Mouse (Mus musculus) limb, embryonic 10.5 days (tissue): Measurements from ENCODE around the gene Med29. TPM values are rescaled to one million over a fixed set of nuclear protein-coding genes. Genes with fewer than 3 reads are reported as not detected.

ENCODE experiments used
- DNase-seq: peaks from one replicate; pipeline ENCODE4 v3.0.0-alpha.2; 2017; ENCODE audit warnings: low spot score
- H3K27ac ChIP-seq: fragments of 300-500 bp; sonication (generic); 2 replicates; pipeline ENCODE4 v1.5.1; 2016; ENCODE audit warnings: mild to moderate bottlenecking
- H3K27me3 ChIP-seq: fragments of 300-500 bp; sonication (generic); 2 replicates; pipeline ENCODE4 v1.6.1; 2016; ENCODE audit warnings: low read depth, mild to moderate bottlenecking; ENCODE audit not compliant: poor library complexity, severe bottlenecking
- H3K36me3 ChIP-seq: fragments of 300-500 bp; sonication (generic); 2 replicates; pipeline ENCODE4 v1.6.1; 2016; ENCODE audit warnings: mild to moderate bottlenecking, moderate library complexity
- H3K4me1 ChIP-seq: fragments of 300-500 bp; sonication (generic); 2 replicates; pipeline ENCODE4 v1.6.1; 2016
- H3K4me3 ChIP-seq: fragments of 300-500 bp; sonication (generic); 2 replicates; pipeline ENCODE4 v1.5.1; 2016; ENCODE audit warnings: mild to moderate bottlenecking, moderate library complexity
- H3K9me3 ChIP-seq: fragments of 300-500 bp; sonication (generic); replicated peaks from 2 replicates; pipeline ENCODE4 v1.6.1; 2016; ENCODE audit warnings: mild to moderate bottlenecking
- WGBS: fragments of 180-500 bp; shearing (Covaris S2); methylation state at CpG from one replicate; pipeline ENCODE4 v1.1.7; 2016; 5-methylcytosine and 5-hydroxymethylcytosine counted together
- polyA plus RNA-seq: library from polyadenylated mRNA; unstranded; fragments of >200 nt; fragmentation: Nextera tagmentation; extraction: Ambion mirVana; gene quantifications from 2 replicates; pipeline ENCODE4 v1.2.1, GENCODE M21; 2016

Med29 gene
- polyA plus RNA-seq, 1 experiment from 2014 or later, result 65.1 TPM

GRCm38 (mm10) chr7:28368276-28368920 lies 24.1 kb downstream of the Med29 start:
- Histone ChIP-seq H3K27ac (no peak overlapping the region), H3K4me1 (peaks cover 27% of the 10 kb centered on the region), H3K9me3 (no peaks in the 10 kb centered on the region), H3K36me3 (peaks cover 71% of the 10 kb centered on the region), H3K4me3 (peak overlapping the region; percentile 18; the same call in 1 of the 2 replicates), H3K27me3 (no peaks in the 10 kb centered on the region)
- no peak for DNase-seq
- 93% methylated on average over 16 of the region's 16 CpGs for WGBS

GRCm38 (mm10) chr7:28367663-28368275 lies 24.7 kb downstream of the Med29 start:
- no peak overlapping the region for H3K4me3 ChIP-seq
- 92% methylated on average over 16 of the region's 16 CpGs for WGBS
- no peak for DNase-seq
- no peaks in the 10 kb centered on the region for H3K27me3 ChIP-seq
- peaks cover 77% of the 10 kb centered on the region for H3K36me3 ChIP-seq
- no peak overlapping the region for H3K27ac ChIP-seq
- no peaks in the 10 kb centered on the region for H3K9me3 ChIP-seq
- H3K4me1 ChIP-seq, result peaks cover 27% of the 10 kb centered on the region

- DNase-seq, result no peak
- H3K27ac ChIP-seq, result no peak overlapping the region
- no peaks in the 10 kb centered on the region for H3K27me3 ChIP-seq
- H3K4me1 ChIP-seq, result peaks cover 12% of the 10 kb centered on the region
- no peaks in the 10 kb centered on the region for H3K9me3 ChIP-seq
- H3K4me3 ChIP-seq, result no peak overlapping the region
- H3K36me3 ChIP-seq, result peaks cover 92% of the 10 kb centered on the region
- 90% methylated on average over 16 of the region's 16 CpGs for WGBS
Observed at GRCm38 (mm10) chr7:28362441-28363060, 30.0 kb downstream of the Med29 start.

- H3K27me3 ChIP-seq, result no peaks in the 10 kb centered on the region
- peaks cover 19% of the 10 kb centered on the region for H3K4me1 ChIP-seq
- H3K27ac ChIP-seq, result no peak overlapping the region
- DNase-seq, result no peak
- WGBS, result 96% methylated on average over 20 of the region's 20 CpGs
- H3K4me3 ChIP-seq, result no peak overlapping the region
- no peaks in the 10 kb centered on the region for H3K9me3 ChIP-seq
- H3K36me3 ChIP-seq, result peaks cover 85% of the 10 kb centered on the region
Observed at GRCm38 (mm10) chr7:28361647-28362341, 30.7 kb downstream of the Med29 start.

GRCm38 (mm10) chr7:28360291-28360690 lies 32.2 kb downstream of the Med29 start:
- H3K9me3 ChIP-seq, result no peaks in the 10 kb centered on the region
- H3K4me3 ChIP-seq, result no peak overlapping the region
- WGBS, result 94% methylated on average over 6 of the region's 6 CpGs
- H3K27ac ChIP-seq, result no peak overlapping the region
- H3K36me3 ChIP-seq, result peaks cover 78% of the 10 kb centered on the region
- DNase-seq, result no peak
- peaks cover 24% of the 10 kb centered on the region for H3K4me1 ChIP-seq
- no peaks in the 10 kb centered on the region for H3K27me3 ChIP-seq

- no peak for DNase-seq
- peaks cover 24% of the 10 kb centered on the region for H3K4me1 ChIP-seq
- no peaks in the 10 kb centered on the region for H3K9me3 ChIP-seq
- no peak overlapping the region for H3K4me3 ChIP-seq
- WGBS, result 91% methylated on average over 10 of the region's 10 CpGs
- H3K27ac ChIP-seq, result no peak overlapping the region
- H3K27me3 ChIP-seq, result no peaks in the 10 kb centered on the region
- peaks cover 78% of the 10 kb centered on the region for H3K36me3 ChIP-seq
Observed at GRCm38 (mm10) chr7:28359854-28360253, 32.7 kb downstream of the Med29 start.

GRCm38 (mm10) chr7:28358431-28358830 lies 34.1 kb downstream of the Med29 start:
- WGBS, result 73% methylated on average over 7 of the region's 7 CpGs
- Histone ChIP-seq H3K36me3 (peaks cover 77% of the 10 kb centered on the region), H3K4me3 (no peak overlapping the region), H3K4me1 (peaks cover 24% of the 10 kb centered on the region), H3K9me3 (no peaks in the 10 kb centered on the region), H3K27ac (peak overlapping the region; percentile 70; the same call in 1 of the 2 replicates), H3K27me3 (no peaks in the 10 kb centered on the region)
- no peak for DNase-seq

GRCm38 (mm10) chr7:28357984-28358383 lies 34.5 kb downstream of the Med29 start:
- no peaks in the 10 kb centered on the region for H3K9me3 ChIP-seq
- WGBS, result 19% methylated on average over 5 of the region's 5 CpGs
- no peak for DNase-seq
- peaks cover 24% of the 10 kb centered on the region for H3K4me1 ChIP-seq
- H3K4me3 ChIP-seq, result no peak overlapping the region
- peak overlapping the region; percentile 70 for H3K27ac ChIP-seq
- peaks cover 77% of the 10 kb centered on the region for H3K36me3 ChIP-seq
- H3K27me3 ChIP-seq, result no peaks in the 10 kb centered on the region

- H3K4me1 ChIP-seq, result peaks cover 26% of the 10 kb centered on the region
- no peak overlapping the region for H3K4me3 ChIP-seq
- peaks cover 77% of the 10 kb centered on the region for H3K36me3 ChIP-seq
- no peaks in the 10 kb centered on the region for H3K9me3 ChIP-seq
- no peaks in the 10 kb centered on the region for H3K27me3 ChIP-seq
- peak overlapping the region; percentile 70 for H3K27ac ChIP-seq
- 2% methylated on average over 5 of the region's 5 CpGs for WGBS
- DNase-seq, result peak; percentile 72
Observed at GRCm38 (mm10) chr7:28356981-28357380, 35.5 kb downstream of the Med29 start.

- H3K27ac ChIP-seq, result no peak overlapping the region
- peaks cover 32% of the 10 kb centered on the region for H3K4me1 ChIP-seq
- peaks cover 66% of the 10 kb centered on the region for H3K36me3 ChIP-seq
- no peaks in the 10 kb centered on the region for H3K9me3 ChIP-seq
- no peak for DNase-seq
- H3K27me3 ChIP-seq, result no peaks in the 10 kb centered on the region
- 88% methylated on average over 3 of the region's 3 CpGs for WGBS
- no peak overlapping the region for H3K4me3 ChIP-seq
Observed at GRCm38 (mm10) chr7:28355221-28355620, 37.3 kb downstream of the Med29 start.

- H3K4me3 ChIP-seq, result no peak overlapping the region
- no peak for DNase-seq
- WGBS, result 92% methylated on average over 3 of the region's 3 CpGs
- no peak overlapping the region for H3K27ac ChIP-seq
- H3K4me1 ChIP-seq, result peaks cover 38% of the 10 kb centered on the region
- H3K36me3 ChIP-seq, result peaks cover 60% of the 10 kb centered on the region
- no peaks in the 10 kb centered on the region for H3K27me3 ChIP-seq
- H3K9me3 ChIP-seq, result no peaks in the 10 kb centered on the region
Observed at GRCm38 (mm10) chr7:28354596-28354995, 37.9 kb downstream of the Med29 start.

GRCm38 (mm10) chr7:28354113-28354581 lies 38.4 kb downstream of the Med29 start:
- WGBS, result 88% methylated on average over 3 of the region's 3 CpGs
- peaks cover 42% of the 10 kb centered on the region for H3K4me1 ChIP-seq
- H3K4me3 ChIP-seq, result no peak overlapping the region
- peaks cover 55% of the 10 kb centered on the region for H3K36me3 ChIP-seq
- no peaks in the 10 kb centered on the region for H3K27me3 ChIP-seq
- no peak overlapping the region for H3K27ac ChIP-seq
- no peaks in the 10 kb centered on the region for H3K9me3 ChIP-seq
- DNase-seq, result no peak

GRCm38 (mm10) chr7:28353267-28353666 lies 39.2 kb downstream of the Med29 start:
- Histone ChIP-seq H3K27me3 (no peaks in the 10 kb centered on the region), H3K9me3 (no peaks in the 10 kb centered on the region), H3K4me3 (no peak overlapping the region), H3K4me1 (peaks cover 43% of the 10 kb centered on the region), H3K27ac (no peak overlapping the region), H3K36me3 (peaks cover 47% of the 10 kb centered on the region)
- DNase-seq, result no peak
- WGBS, result 100% methylated on average over 2 of the region's 2 CpGs
